ENCODE assay signal across 7 mouse cellular contexts in genomic region chr4:119140126-119140525, GRCm38 (mm10). TPM values are rescaled to one million over a fixed set of nuclear protein-coding genes. Genes with fewer than 3 reads are reported as not detected.
DNase-seq lines count a peak whose midpoint lies in the region; ATAC-seq and TF ChIP-seq lines count a peak whose summit lies in the region.

No protein-coding gene starts in this region.

- no peak for ATAC-seq in kidney, postnatal 0 days (replicated peaks; ENCODE audit: low FRiP score, low read depth)
- no peak for ATAC-seq in kidney, embryonic 16.5 days (ENCODE audit: low FRiP score, low TSS enrichment)

- no peak overlapping the region for H3K4me3 ChIP-seq in kidney, postnatal 0 days (replicated peaks; ENCODE audit: low read depth, low read length)
- H3K4me3 ChIP-seq in kidney, embryonic 16.5 days (ENCODE audit: low read length), result no peak overlapping the region
- H3K4me3 ChIP-seq in MEL (ENCODE audit: control insufficient read depth in 1 of 2, insufficient read depth in 1 of 2, low read depth in 2 of 2, low read length in 2 of 2), result no peak overlapping the region
- no peak overlapping the region for H3K4me3 ChIP-seq in limb, embryonic 10.5 days

- H3K9ac ChIP-seq in kidney, postnatal 0 days (ENCODE audit: low read depth, low read length), result no peak overlapping the region
- no peak overlapping the region for H3K9ac ChIP-seq in kidney, embryonic 16.5 days (replicated peaks; ENCODE audit: low read length)
- no peak overlapping the region for H3K9ac ChIP-seq in MEL (ENCODE audit: control insufficient read depth, low read depth, low read length, poor library complexity, severe bottlenecking)

- 61% methylated on average over 3 of the region's 3 CpGs for WGBS in kidney, postnatal 0 days
- WGBS in kidney, embryonic 16.5 days, result 55% methylated on average over 3 of the region's 3 CpGs
- 47% methylated on average over 3 of the region's 3 CpGs for WGBS in limb, embryonic 10.5 days

- no peaks in the 10 kb centered on the region for H3K79me2 ChIP-seq in MEL (ENCODE audit: control insufficient read depth, insufficient read depth, low read length, poor library complexity)

- DNase-seq in kidney, postnatal 0 days (ENCODE audit: low spot score), result peak; percentile 47
- peak; percentile 76 for DNase-seq in MEL (ENCODE audit: low read depth, low spot score)
- DNase-seq in c-Kit-positive CD71-positive TER-119-negative erythroid progenitor cells, embryonic 14.5 days (ENCODE audit: low read depth), result peak; percentile 53
- peak; percentile 49 for DNase-seq in limb, embryonic 10.5 days (ENCODE audit: low spot score)
- peak; percentile 47 to 73 for DNase-seq in spleen, postnatal 4 days (ENCODE audit: low spot score in 2 of 2)
- no peak for DNase-seq in testis, postnatal 14 days (ENCODE audit: low spot score)

- no peak for TF ChIP-seq EP300 in MEL (IDR thresholded peaks at IDR 0.05; ENCODE audit: low read depth in 1 of 2, low read length in 2 of 2)

- no peaks in the 10 kb centered on the region for H3K4me1 ChIP-seq in kidney, postnatal 0 days (replicated peaks; ENCODE audit: insufficient read depth, low read length)
- peaks cover 9% of the 10 kb centered on the region; the same call in 1 of the 2 replicates for H3K4me1 ChIP-seq in kidney, embryonic 16.5 days (ENCODE audit: insufficient read depth, low read length)
- peaks cover 3 to 7% of the 10 kb centered on the region in 2 experiments for H3K4me1 ChIP-seq in MEL (ENCODE audit: control insufficient read depth in 1 of 2, insufficient read depth in 2 of 2, low read length in 2 of 2)
- H3K4me1 ChIP-seq in limb, embryonic 10.5 days, result peaks cover 14% of the 10 kb centered on the region

- TF ChIP-seq CTCF in kidney, postnatal 0 days (IDR thresholded peaks at IDR 0.05; ENCODE audit: low read depth), result peak; percentile 79
- peak; percentile 87 to 100 (median 97) for TF ChIP-seq CTCF in MEL (IDR thresholded peaks at IDR 0.05 in 2 of 3, conservative IDR thresholded peaks at IDR 0.05 in 1 of 3; ENCODE audit: control insufficient read depth in 1 of 3, insufficient read depth in 1 of 3, low read depth in 2 of 3, low read length in 3 of 3, poor library complexity in 1 of 3, severe bottlenecking in 1 of 3)

- TF ChIP-seq RAD21 in MEL (IDR thresholded peaks at IDR 0.05; ENCODE audit: low read depth, low read length), result peak; percentile 84

- peaks cover 26% of the 10 kb centered on the region for H3K36me3 ChIP-seq in kidney, postnatal 0 days (ENCODE audit: insufficient read depth, low read length)
- H3K36me3 ChIP-seq in kidney, embryonic 16.5 days (ENCODE audit: insufficient read depth, low read length), result peaks cover 24% of the 10 kb centered on the region
- H3K36me3 ChIP-seq in MEL (ENCODE audit: control insufficient read depth in 1 of 2, insufficient read depth in 2 of 2, low read length in 2 of 2), result peaks cover 3% of the 10 kb centered on the region in 2 experiments
- H3K36me3 ChIP-seq in limb, embryonic 10.5 days, result peaks cover 32% of the 10 kb centered on the region

- TF ChIP-seq POLR2A in MEL (IDR thresholded peaks at IDR 0.05; ENCODE audit: control insufficient read depth in 1 of 2, insufficient read depth in 1 of 2, low read depth in 1 of 2, low read length in 2 of 2, poor library complexity in 1 of 2), result no peak

- no peaks in the 10 kb centered on the region for H3K27me3 ChIP-seq in kidney, postnatal 0 days (ENCODE audit: insufficient read depth, low read length)
- no peaks in the 10 kb centered on the region for H3K27me3 ChIP-seq in kidney, embryonic 16.5 days (ENCODE audit: insufficient read depth, low read length)
- no peaks in the 10 kb centered on the region for H3K27me3 ChIP-seq in MEL (ENCODE audit: control insufficient read depth in 1 of 2, insufficient read depth in 2 of 2, low read length in 2 of 2)
- H3K27me3 ChIP-seq in limb, embryonic 10.5 days (ENCODE audit: low read depth, poor library complexity, severe bottlenecking), result no peaks in the 10 kb centered on the region

- H3K4me2 ChIP-seq in kidney, postnatal 0 days (ENCODE audit: low read length), result no peak overlapping the region
- H3K4me2 ChIP-seq in kidney, embryonic 16.5 days (replicated peaks; ENCODE audit: low read depth, low read length), result no peak overlapping the region

- H3K9me3 ChIP-seq in kidney, postnatal 0 days (replicated peaks; ENCODE audit: low read length), result no peaks in the 10 kb centered on the region
- no peaks in the 10 kb centered on the region for H3K9me3 ChIP-seq in kidney, embryonic 16.5 days (ENCODE audit: low read length)
- H3K9me3 ChIP-seq in MEL (replicated peaks; ENCODE audit: insufficient read depth, low read length), result no peaks in the 10 kb centered on the region
- no peaks in the 10 kb centered on the region for H3K9me3 ChIP-seq in limb, embryonic 10.5 days (replicated peaks)

- no peak overlapping the region for H3K27ac ChIP-seq in kidney, postnatal 0 days
- no peak overlapping the region for H3K27ac ChIP-seq in kidney, embryonic 16.5 days (ENCODE audit: low read length)
- H3K27ac ChIP-seq in MEL (ENCODE audit: control insufficient read depth, low read depth, low read length), result no peak overlapping the region
- H3K27ac ChIP-seq in limb, embryonic 10.5 days, result no peak overlapping the region

TF ChIP-seq in MEL, 35 proteins besides CTCF, POLR2A, EP300 and RAD21:
- TF ChIP-seq SMC3 (IDR thresholded peaks at IDR 0.05; ENCODE audit: low read depth, low read length), result peak; percentile 90
- TF ChIP-seq HCFC1 (IDR thresholded peaks at IDR 0.05; ENCODE audit: low read depth, low read length), result no peak
- TF ChIP-seq ZC3H11A (IDR thresholded peaks at IDR 0.05; ENCODE audit: low read depth, low read length), result peak; percentile 83
- peak; percentile 30; the same call in 1 of the 2 replicates for TF ChIP-seq BHLHE40 (IDR thresholded peaks at IDR 0.05; ENCODE audit: borderline replicate concordance, low read depth, low read length)

RNA-seq across cellular contexts. Expression of gene Slc2a1, which starts 31.6 kb away (rescaled TPM):
- 57.5 and 58.0 TPM in 2 replicates for polyA plus RNA-seq in kidney, postnatal 0 days (2015; fragmentation: Nextera tagmentation; extraction: Ambion mirVana)
- polyA plus RNA-seq in kidney, embryonic 16.5 days (2015; fragmentation: Nextera tagmentation; extraction: Ambion mirVana), result 98.6 and 98.8 TPM in 2 replicates
- total RNA-seq in MEL (2012; rRNA removed), result 15.9 and 47.3 TPM in 2 replicates
- 10 to 100 TPM in 1 of 2 experiments, not detected in 1; 99.5 TPM for polyA plus RNA-seq in MEL (2012; ENCODE audit: insufficient read depth in 1 of 2, insufficient read length in 2 of 2, low read depth in 1 of 2, low replicate concordance in 2 of 2, missing spikeins in 1 of 2)
- polyA plus RNA-seq in limb, embryonic 10.5 days (2016; fragmentation: Nextera tagmentation; extraction: Ambion mirVana), result 110 and 139 TPM in 2 replicates

RNA-seq across cellular contexts. Expression of gene Zfp691, which starts 33.9 kb away (rescaled TPM):
- 6.1 and 8.3 TPM in 2 replicates for polyA plus RNA-seq in kidney, postnatal 0 days (2015; fragmentation: Nextera tagmentation; extraction: Ambion mirVana)
- polyA plus RNA-seq in kidney, embryonic 16.5 days (2015; fragmentation: Nextera tagmentation; extraction: Ambion mirVana), result 9.5 and 9.8 TPM in 2 replicates
- 6.3 and 6.7 TPM in 2 replicates for total RNA-seq in MEL (2012; rRNA removed)
- polyA plus RNA-seq in MEL (2012; ENCODE audit: insufficient read depth in 1 of 2, insufficient read length in 2 of 2, low read depth in 1 of 2, low replicate concordance in 2 of 2, missing spikeins in 1 of 2), result 1 to 10 TPM in 1 of 2 experiments, not detected in 1; 9.9 TPM
- polyA plus RNA-seq in limb, embryonic 10.5 days (2016; fragmentation: Nextera tagmentation; extraction: Ambion mirVana), result 10.1 and 10.3 TPM in 2 replicates

RNA-seq across cellular contexts. Expression of gene Ermap, which starts 49.7 kb away (rescaled TPM):
- polyA plus RNA-seq in kidney, postnatal 0 days (2015; fragmentation: Nextera tagmentation; extraction: Ambion mirVana), result 0.29 and 0.31 TPM in 2 replicates
- polyA plus RNA-seq in kidney, embryonic 16.5 days (2015; fragmentation: Nextera tagmentation; extraction: Ambion mirVana), result 1.4 and 1.8 TPM in 2 replicates
- 125 and 138 TPM in 2 replicates for total RNA-seq in MEL (2012; rRNA removed)
- polyA plus RNA-seq in MEL (2012; ENCODE audit: insufficient read depth in 1 of 2, insufficient read length in 2 of 2, low read depth in 1 of 2, low replicate concordance in 2 of 2, missing spikeins in 1 of 2), result 100 to 1,000 TPM in 1 of 2 experiments, 10 to 100 TPM in 1; 44.1 to 247 TPM
- 6.8 and 7.7 TPM in 2 replicates for polyA plus RNA-seq in limb, embryonic 10.5 days (2016; fragmentation: Nextera tagmentation; extraction: Ambion mirVana)

RNA-seq across cellular contexts. Expression of gene Svbp, which starts 55.0 kb away (rescaled TPM):
- 138 and 150 TPM in 2 replicates for polyA plus RNA-seq in kidney, postnatal 0 days (2015; fragmentation: Nextera tagmentation; extraction: Ambion mirVana)
- polyA plus RNA-seq in kidney, embryonic 16.5 days (2015; fragmentation: Nextera tagmentation; extraction: Ambion mirVana), result 121 and 125 TPM in 2 replicates
- total RNA-seq in MEL (2012; rRNA removed), result 63.7 and 64.7 TPM in 2 replicates
- 100 to 1,000 TPM in 1 of 2 experiments, not detected in 1; 131 TPM for polyA plus RNA-seq in MEL (2012; ENCODE audit: insufficient read depth in 1 of 2, insufficient read length in 2 of 2, low read depth in 1 of 2, low replicate concordance in 2 of 2, missing spikeins in 1 of 2)
- 115 and 133 TPM in 2 replicates for polyA plus RNA-seq in limb, embryonic 10.5 days (2016; fragmentation: Nextera tagmentation; extraction: Ambion mirVana)
